Mouse (Mus musculus) intestine, embryonic 16.5 days (tissue): ENCODE data around the gene Ubac2. TPM values are rescaled to one million over a fixed set of nuclear protein-coding genes. Genes with fewer than 3 reads are reported as not detected.

Source experiments
- ATAC-seq: fragments of 200-750 bp; cut with Nextera tagmentation; 2 replicates; pipeline ENCODE4 v1.8.0; 2017; ENCODE audit warnings: moderate TSS enrichment, moderate library complexity
- H3K27ac ChIP-seq: fragments of 300-500 bp; sonication (generic); 2 replicates; pipeline ENCODE4 v1.5.1; 2014; ENCODE audit warnings: mild to moderate bottlenecking, low read length
- H3K27me3 ChIP-seq: fragments of 300-500 bp; sonication (generic); replicated peaks from 2 replicates; pipeline ENCODE4 v1.6.1; 2014; ENCODE audit warnings: low read length, control low read depth, mixed read lengths; ENCODE audit not compliant: control insufficient read depth, insufficient read depth
- H3K36me3 ChIP-seq: fragments of 300-500 bp; sonication (generic); 2 replicates; pipeline ENCODE4 v1.6.1; 2014; ENCODE audit warnings: low read length, control low read depth; ENCODE audit not compliant: control insufficient read depth, insufficient read depth
- H3K4me1 ChIP-seq: fragments of 300-500 bp; sonication (generic); 2 replicates; pipeline ENCODE4 v1.6.1; 2014; ENCODE audit warnings: low read length, control low read depth, mixed read lengths; ENCODE audit not compliant: control insufficient read depth, insufficient read depth
- H3K4me2 ChIP-seq: fragments of 300-500 bp; sonication (generic); 2 replicates; pipeline ENCODE4 v1.6.1; 2014; ENCODE audit warnings: low read depth, low read length, control low read depth
- H3K4me3 ChIP-seq: fragments of 300-500 bp; sonication (generic); 2 replicates; pipeline ENCODE4 v1.5.1; 2014; ENCODE audit warnings: mild to moderate bottlenecking, low read length
- H3K9ac ChIP-seq: fragments of 300-500 bp; sonication (generic); 2 replicates; pipeline ENCODE4 v1.6.1; 2014; ENCODE audit warnings: low read depth, low read length
- H3K9me3 ChIP-seq: fragments of 300-500 bp; sonication (generic); 2 replicates; pipeline ENCODE4 v1.6.1; 2016; ENCODE audit warnings: low read length, control low read depth; ENCODE audit not compliant: control insufficient read depth
- WGBS: fragments of 180-500 bp; shearing (Covaris S2); extraction: QIAGEN DNeasy Blood & Tissue Kit; methylation state at CpG from one replicate; pipeline ENCODE4 v1.1.7; 2014; 5-methylcytosine and 5-hydroxymethylcytosine counted together
- polyA plus RNA-seq: library from polyadenylated mRNA; unstranded; fragments of >200 nt; fragmentation: Nextera tagmentation; extraction: Ambion mirVana; gene quantifications from 2 replicates; pipeline ENCODE4 v1.2.1, GENCODE M21; 2015

Ubac2 gene
- polyA plus RNA-seq, 1 experiment from 2014 or later = 63.3 TPM

DNA sequence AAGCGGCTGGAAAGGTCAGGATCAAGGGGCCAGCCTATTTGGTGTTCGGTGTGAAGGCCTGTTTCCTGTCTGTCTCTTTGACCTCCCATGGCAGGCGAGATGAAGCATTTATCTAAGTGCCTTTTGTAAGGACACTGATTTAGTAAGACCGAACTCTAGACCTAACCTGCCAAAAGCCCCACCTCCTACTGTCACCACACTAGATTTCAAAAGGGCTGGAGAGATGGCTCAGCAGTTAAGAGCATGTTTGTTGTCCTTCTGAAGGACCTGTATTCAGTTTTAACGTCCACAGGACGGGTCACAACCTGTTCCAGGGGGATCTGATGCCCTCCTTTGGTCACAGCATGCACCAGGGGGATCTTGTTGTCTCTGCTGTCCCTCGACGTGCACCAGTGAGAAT lies 58.4 kb downstream of the Ubac2 start:
- Histone ChIP-seq H3K4me3 (no peak overlapping the region), H3K27ac (no peak overlapping the region), H3K4me2 (no peak overlapping the region), H3K9me3 (peaks cover 5% of the 10 kb centered on the region; the same call in 1 of the 2 replicates), H3K9ac (no peak overlapping the region), H3K4me1 (no peaks in the 10 kb centered on the region; the same call in 1 of the 2 replicates), H3K36me3 (no peaks in the 10 kb centered on the region), H3K27me3 (no peaks in the 10 kb centered on the region)
- 75% methylated on average over 8 of the region's 8 CpGs for WGBS
- no peak for ATAC-seq

DNA sequence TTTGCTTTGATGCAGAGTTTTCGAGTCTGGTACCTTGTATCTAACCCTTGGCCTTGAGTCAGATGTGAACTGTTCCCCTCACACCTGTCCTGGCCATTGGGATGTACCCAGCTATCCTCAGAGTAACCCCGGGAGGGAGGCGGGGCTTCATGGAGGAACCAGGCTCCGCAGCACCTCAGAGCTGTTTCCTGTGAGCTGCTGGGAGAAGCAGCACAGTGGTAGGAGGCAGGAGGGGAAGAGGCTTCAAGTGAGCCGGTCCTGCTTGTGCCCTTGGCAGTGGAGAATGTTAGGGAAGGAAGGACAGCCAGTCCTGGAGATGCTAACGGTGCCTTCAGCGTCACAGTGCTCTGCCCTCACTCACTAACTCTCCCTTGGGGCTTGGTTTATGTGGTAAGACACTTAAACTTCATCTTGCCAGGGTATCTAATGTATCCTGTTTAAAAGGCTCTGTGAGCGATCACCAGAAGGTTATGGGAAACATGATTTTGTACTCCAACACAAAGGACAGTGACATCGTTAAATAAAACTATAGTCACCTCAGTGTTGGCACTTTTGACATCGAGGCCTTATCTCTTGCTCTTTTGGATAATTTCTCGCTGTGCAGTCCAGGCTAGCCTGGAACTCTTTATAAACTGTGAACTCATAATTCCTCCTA lies 59.3 kb downstream of the Ubac2 start:
- WGBS = 77% methylated on average over 11 of the region's 11 CpGs
- ATAC-seq = no peak
- no peaks in the 10 kb centered on the region for H3K4me1 ChIP-seq
- no peak overlapping the region for H3K4me2 ChIP-seq
- peaks cover 5% of the 10 kb centered on the region; the same call in 1 of the 2 replicates for H3K9me3 ChIP-seq
- H3K27ac ChIP-seq = no peak overlapping the region
- no peaks in the 10 kb centered on the region for H3K36me3 ChIP-seq
- H3K4me3 ChIP-seq = no peak overlapping the region
- H3K9ac ChIP-seq = no peak overlapping the region
- H3K27me3 ChIP-seq = no peaks in the 10 kb centered on the region

GRCm38 (mm10) chr14:121938256-121939191 lies 60.1 kb downstream of the Ubac2 start:
- no peak for ATAC-seq
- Histone ChIP-seq H3K36me3 (no peaks in the 10 kb centered on the region), H3K9ac (no peak overlapping the region), H3K27ac (no peak overlapping the region), H3K4me2 (no peak overlapping the region), H3K4me3 (no peak overlapping the region), H3K27me3 (no peaks in the 10 kb centered on the region), H3K9me3 (peaks cover 5% of the 10 kb centered on the region; the same call in 1 of the 2 replicates), H3K4me1 (no peaks in the 10 kb centered on the region)
- 87% methylated on average over 11 of the region's 11 CpGs for WGBS

DNA sequence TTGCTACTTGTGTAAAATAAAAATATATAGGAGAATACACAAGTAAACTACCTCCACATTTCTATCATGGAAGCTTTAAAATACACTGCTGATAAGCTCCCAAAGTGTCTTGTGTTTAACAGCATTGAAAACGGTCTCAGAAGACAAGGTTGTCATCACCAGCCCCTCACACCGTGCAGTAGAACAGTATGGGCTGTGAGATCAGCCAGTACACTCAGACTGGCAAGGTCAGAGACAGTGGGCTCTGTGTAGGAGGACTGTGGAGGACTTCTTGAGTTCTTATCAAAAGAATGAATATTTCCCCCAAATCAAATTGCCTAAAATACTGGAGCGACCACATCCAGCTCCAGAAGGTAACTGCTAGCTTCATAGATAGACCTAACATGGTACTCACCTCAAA lies 61.2 kb downstream of the Ubac2 start:
- no peaks in the 10 kb centered on the region for H3K27me3 ChIP-seq
- H3K36me3 ChIP-seq = no peaks in the 10 kb centered on the region
- peaks cover 5% of the 10 kb centered on the region; the same call in 1 of the 2 replicates for H3K9me3 ChIP-seq
- H3K9ac ChIP-seq = no peak overlapping the region
- H3K27ac ChIP-seq = no peak overlapping the region
- no peak overlapping the region for H3K4me3 ChIP-seq
- H3K4me2 ChIP-seq = no peak overlapping the region
- WGBS = 94% methylated on average over 3 of the region's 3 CpGs
- no peaks in the 10 kb centered on the region for H3K4me1 ChIP-seq
- no peak for ATAC-seq

DNA sequence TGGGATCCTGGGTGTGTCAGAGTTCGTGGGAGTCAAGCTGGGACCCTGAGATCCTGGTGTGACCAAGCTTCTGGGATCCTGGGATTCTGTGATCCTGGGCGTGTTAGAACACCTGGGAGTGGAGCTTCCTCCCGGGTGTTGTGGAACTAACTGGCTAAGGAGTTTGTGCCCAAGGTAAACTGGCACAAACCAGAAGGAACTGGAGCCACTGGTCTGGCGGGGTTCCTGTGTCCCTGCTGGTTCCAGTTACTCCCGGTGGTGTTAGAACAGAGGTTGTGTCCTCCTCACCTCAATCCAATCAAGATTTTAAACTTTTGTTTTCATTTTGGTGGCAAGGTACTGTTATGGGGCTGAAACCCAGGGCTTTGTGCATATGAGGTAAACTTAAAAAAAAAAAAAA lies 67.7 kb downstream of the Ubac2 start:
- Histone ChIP-seq H3K27me3 (no peaks in the 10 kb centered on the region), H3K4me1 (no peaks in the 10 kb centered on the region), H3K27ac (no peak overlapping the region), H3K36me3 (no peaks in the 10 kb centered on the region), H3K9me3 (no peaks in the 10 kb centered on the region), H3K4me2 (no peak overlapping the region), H3K9ac (no peak overlapping the region), H3K4me3 (no peak overlapping the region)
- ATAC-seq = no peak
- WGBS = 73% methylated on average over 5 of the region's 5 CpGs

- no peaks in the 10 kb centered on the region for H3K27me3 ChIP-seq
- H3K36me3 ChIP-seq = no peaks in the 10 kb centered on the region
- H3K27ac ChIP-seq = no peak overlapping the region
- no peak overlapping the region for H3K4me3 ChIP-seq
- H3K9ac ChIP-seq = no peak overlapping the region
- WGBS = 58% methylated on average over 8 of the region's 8 CpGs
- ATAC-seq = no peak
- no peaks in the 10 kb centered on the region for H3K4me1 ChIP-seq
- no peaks in the 10 kb centered on the region for H3K9me3 ChIP-seq
- no peak overlapping the region for H3K4me2 ChIP-seq
Observed at GRCm38 (mm10) chr14:121946728-121947127, 68.3 kb downstream of the Ubac2 start.

DNA sequence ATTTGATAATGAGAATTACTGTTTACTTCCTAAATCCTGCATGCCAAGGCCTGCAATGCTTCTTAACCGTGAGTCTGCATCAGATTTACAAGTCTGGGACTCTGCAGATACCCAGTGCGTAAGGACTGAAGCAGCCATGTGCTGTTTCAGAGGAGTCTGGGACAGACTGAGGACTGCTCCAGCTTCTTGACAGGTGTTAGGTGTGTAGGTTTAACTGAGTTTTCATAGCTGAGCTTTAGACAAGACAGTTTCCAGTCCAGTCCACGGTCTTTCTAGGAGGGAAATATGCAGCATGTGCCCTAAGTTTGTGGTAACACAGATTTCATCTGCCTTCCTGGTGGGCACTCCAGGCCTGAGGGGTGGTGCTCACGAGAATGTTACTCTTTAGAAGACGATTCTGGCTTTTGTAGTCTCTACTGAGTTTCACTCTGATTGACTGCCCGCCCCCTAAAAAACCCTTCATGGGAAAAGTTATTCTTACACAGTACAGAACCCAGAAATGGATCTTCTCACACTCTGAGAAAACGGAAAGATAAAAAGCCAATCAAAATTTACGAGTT lies 68.9 kb downstream of the Ubac2 start:
- H3K4me3 ChIP-seq = no peak overlapping the region
- no peak overlapping the region for H3K4me2 ChIP-seq
- H3K9me3 ChIP-seq = no peaks in the 10 kb centered on the region
- H3K36me3 ChIP-seq = no peaks in the 10 kb centered on the region
- H3K27ac ChIP-seq = no peak overlapping the region
- 55% methylated on average over 8 of the region's 8 CpGs for WGBS
- ATAC-seq = no peak
- no peak overlapping the region for H3K9ac ChIP-seq
- no peaks in the 10 kb centered on the region for H3K4me1 ChIP-seq
- no peaks in the 10 kb centered on the region for H3K27me3 ChIP-seq

DNA sequence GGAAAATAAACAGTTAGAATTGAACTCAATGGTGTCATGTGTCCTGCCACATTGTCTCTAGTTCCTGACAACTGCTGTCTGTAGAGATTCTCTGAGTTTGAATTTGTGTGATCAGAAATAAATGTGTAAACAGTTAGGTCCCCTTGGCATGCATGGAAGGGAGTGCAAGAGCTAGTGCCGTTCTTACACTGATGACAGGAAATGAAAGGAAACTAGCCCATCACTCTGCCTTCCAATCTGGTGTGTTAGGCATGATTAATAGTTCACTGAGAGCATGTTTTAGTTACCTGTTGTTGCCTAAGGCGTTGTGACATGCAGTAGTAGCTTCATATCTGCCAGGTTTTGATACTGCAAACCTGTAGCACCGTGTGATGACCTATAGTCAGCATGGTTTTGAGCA lies 69.5 kb downstream of the Ubac2 start:
- WGBS = 79% methylated on average over 3 of the region's 3 CpGs

DNA sequence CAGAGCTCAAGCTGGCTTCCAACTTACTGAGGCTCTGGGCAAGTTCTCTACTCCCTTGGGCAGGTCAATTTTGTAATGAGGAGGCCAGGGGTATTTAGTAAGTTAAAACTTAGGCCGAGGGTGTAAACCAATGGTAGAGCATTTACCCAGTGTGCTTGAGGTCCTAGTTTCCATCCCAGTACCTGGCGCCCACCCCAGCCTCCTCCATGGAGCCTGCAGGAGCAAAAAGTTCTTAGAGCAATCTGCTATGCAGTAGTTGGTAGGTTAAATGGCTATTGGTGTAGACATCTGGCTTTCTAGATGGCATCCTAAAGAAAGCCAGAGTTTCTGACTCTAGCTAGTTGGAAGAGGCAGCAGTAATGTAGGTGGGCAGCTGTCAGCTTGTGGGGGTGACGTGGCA lies 71.0 kb downstream of the Ubac2 start:
- WGBS = 93% methylated on average over 3 of the region's 3 CpGs
- no peak overlapping the region for H3K9ac ChIP-seq
- H3K4me2 ChIP-seq = no peak overlapping the region
- no peaks in the 10 kb centered on the region for H3K9me3 ChIP-seq
- H3K27ac ChIP-seq = no peak overlapping the region
- H3K36me3 ChIP-seq = no peaks in the 10 kb centered on the region; the same call in 1 of the 2 replicates
- no peaks in the 10 kb centered on the region for H3K27me3 ChIP-seq
- no peaks in the 10 kb centered on the region for H3K4me1 ChIP-seq
- ATAC-seq = no peak
- H3K4me3 ChIP-seq = no peak overlapping the region

More for the DNA sequence above, 69.5 kb downstream of the Ubac2 start:
- Histone ChIP-seq H3K27ac (no peak overlapping the region), H3K4me2 (no peak overlapping the region), H3K36me3 (no peaks in the 10 kb centered on the region), H3K9ac (no peak overlapping the region), H3K4me3 (no peak overlapping the region), H3K27me3 (no peaks in the 10 kb centered on the region), H3K9me3 (no peaks in the 10 kb centered on the region), H3K4me1 (no peaks in the 10 kb centered on the region)
- no peak for ATAC-seq
